Mouse (Mus musculus) ES-E14 (cell line): ENCODE data around the gene Tcl1b5. TPM values are rescaled to one million over a fixed set of nuclear protein-coding genes. Genes with fewer than 3 reads are reported as not detected.
"Not testable (repeated sequence)": the region's sequence is repeated elsewhere in the genome, so short reads cannot be mapped to it uniquely, and the experiment has no call there.

Source experiments
- DNase-seq: peaks from one replicate; pipeline ENCODE4 v3.0.0-alpha.2; 2013; ENCODE audit warnings: low read depth, low spot score
- H3K27ac ChIP-seq: 2 replicates; pipeline ENCODE4 v1.5.1; 2012; ENCODE audit warnings: low read depth, mild to moderate bottlenecking, low read length, moderate library complexity, mixed read lengths; ENCODE audit not compliant: poor library complexity, insufficient read depth, severe bottlenecking
- H3K36me3 ChIP-seq: 2 replicates; pipeline ENCODE4 v1.6.1; 2012; ENCODE audit warnings: mild to moderate bottlenecking, low read length, moderate library complexity, mixed read lengths; ENCODE audit not compliant: control insufficient read depth, poor library complexity, insufficient read depth, severe bottlenecking
- H3K4me1 ChIP-seq, 2 experiments: fragments of 150-350 bp in 1 of 2; sonication (generic) in 1 of 2; 2 replicates each; pipeline ENCODE4 v1.6.1; 2012; ENCODE audit warnings: low read length in 2 of 2, mild to moderate bottlenecking in 1 of 2, mixed read lengths in 1 of 2; ENCODE audit not compliant: control insufficient read depth in 2 of 2, insufficient read depth in 2 of 2, poor library complexity in 1 of 2
- H3K4me3 ChIP-seq, 2 experiments: fragments of 150-350 bp in 1 of 2; sonication (generic) in 1 of 2; 2 replicates each; pipeline ENCODE4 v1.5.1; 2012; ENCODE audit warnings: low read length in 2 of 2, low read depth in 1 of 2, mild to moderate bottlenecking in 1 of 2, mixed read lengths in 1 of 2; ENCODE audit not compliant: insufficient read depth in 1 of 2, poor library complexity in 1 of 2, severe bottlenecking in 1 of 2
- H3K9ac ChIP-seq: 2 replicates; pipeline ENCODE4 v1.6.1; 2012; ENCODE audit warnings: low read depth, mild to moderate bottlenecking, low read length, mixed read lengths; ENCODE audit not compliant: poor library complexity, insufficient read depth, severe bottlenecking
- H3K9me3 ChIP-seq: fragments of 150-350 bp; sonication (generic); 2 replicates; pipeline ENCODE4 v1.6.1; 2012; ENCODE audit warnings: low read depth, mild to moderate bottlenecking, low read length; ENCODE audit not compliant: control insufficient read depth, insufficient read depth
- CHD2 ChIP-seq: IDR thresholded peaks from 2 replicates; pipeline ENCODE4 v1.6.1; 2014; ENCODE audit warnings: mild to moderate bottlenecking, low read depth, low read length, inconsistent platforms
- HCFC1 ChIP-seq: IDR thresholded peaks from 2 replicates; pipeline ENCODE4 v1.6.1; 2012; ENCODE audit warnings: low read length, inconsistent platforms, borderline replicate concordance; ENCODE audit not compliant: insufficient read depth
- MAFK ChIP-seq: IDR thresholded peaks from 2 replicates; pipeline ENCODE4 v1.6.1; 2014; ENCODE audit warnings: mild to moderate bottlenecking, low read depth, low read length, inconsistent platforms; ENCODE audit not compliant: insufficient read depth
- ZC3H11A ChIP-seq: IDR thresholded peaks from 2 replicates; pipeline ENCODE4 v1.6.1; 2012; ENCODE audit warnings: low read depth, mild to moderate bottlenecking, inconsistent platforms, low read length, borderline replicate concordance
- ZNF384 ChIP-seq: IDR thresholded peaks from 2 replicates; pipeline ENCODE4 v1.6.1; 2012; ENCODE audit warnings: low read depth, low read length, inconsistent platforms
- in situ Hi-C, 2 experiments: fragments of 600-800 bp; cut with MboI; formaldehyde crosslinking; loops; one replicate each; pipeline ENCODE4 v1.15.1; 2025; ENCODE audit warnings: low sequenced_read_pairs in 2 of 2, inconsistent platforms in 1 of 2; ENCODE audit not compliant: unreplicated experiment in 2 of 2
- total RNA-seq: library from RNA; depleted of rRNA; stranded (reverse); fragments of 300-350 nt; gene quantifications from 2 replicates; pipeline ENCODE4 v1.2.3, GENCODE M21; 2012

Tcl1b5 gene
- total RNA-seq, 1 experiment = not detected

- H3K36me3 ChIP-seq, H3K4me1 ChIP-seq, H3K9me3 ChIP-seq, H3K27ac ChIP-seq, in situ Hi-C loops, H3K4me3 ChIP-seq, DNase-seq, H3K9ac ChIP-seq: not testable (repeated sequence)
Observed at GRCm38 (mm10) chr12:105199684-105200497, 23.7 kb downstream of the Tcl1b5 start.

GRCm38 (mm10) chr12:105201657-105202056, 25.5 kb downstream of the Tcl1b5 start, which contains the start of gene Tcl1b4:
Gene Tcl1b4 (plus strand): TSS chr12:105201957.
- H3K9ac ChIP-seq, DNase-seq, in situ Hi-C loops, H3K36me3 ChIP-seq, H3K4me1 ChIP-seq, H3K4me3 ChIP-seq, H3K27ac ChIP-seq, H3K9me3 ChIP-seq: not testable (repeated sequence)

GRCm38 (mm10) chr12:105207071-105207470, 30.9 kb downstream of the Tcl1b5 start:
- TF ChIP-seq ZC3H11A = no peak
- TF ChIP-seq MAFK = no peak
- no peak for TF ChIP-seq HCFC1
- no peak for TF ChIP-seq ZNF384
- TF ChIP-seq CHD2 = no peak
- in situ Hi-C loops = no loop called here
- Histone ChIP-seq H3K4me1 (no peaks in the 10 kb centered on the region), H3K9ac (no peak overlapping the region), H3K9me3 (no peaks in the 10 kb centered on the region), H3K4me3 (no peak overlapping the region), H3K36me3 (no peaks in the 10 kb centered on the region), H3K27ac (no peak overlapping the region)
- DNase-seq = no peak

DNA sequence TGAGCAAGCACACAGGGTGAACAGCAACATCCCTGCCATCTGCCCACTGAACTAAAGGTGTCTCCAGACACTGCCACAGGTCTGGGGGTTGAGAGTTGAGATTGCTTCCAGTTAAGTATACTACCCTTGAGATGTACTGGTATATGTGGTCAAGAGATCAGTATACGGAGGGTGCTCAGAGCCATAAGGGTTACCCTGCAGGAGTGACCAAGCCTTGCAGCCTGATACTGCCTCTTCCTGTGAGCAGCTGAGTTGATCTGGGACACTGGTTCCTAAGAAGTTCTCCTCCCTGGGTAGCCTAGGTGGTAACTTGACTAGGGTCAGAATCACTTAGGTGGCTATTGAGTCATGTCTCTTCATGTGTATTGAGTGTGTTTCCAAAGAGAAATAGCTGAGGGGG, 32.3 kb downstream of the Tcl1b5 start:
- Histone ChIP-seq H3K4me3 (no peak overlapping the region), H3K36me3 (no peaks in the 10 kb centered on the region), H3K27ac (no peak overlapping the region), H3K4me1 (no peaks in the 10 kb centered on the region), H3K9ac (no peak overlapping the region), H3K9me3 (no peaks in the 10 kb centered on the region)
- no peak for DNase-seq
- in situ Hi-C loops = no loop called here
- TF ChIP-seq ZNF384 (no peak), ZC3H11A (no peak), MAFK (no peak), CHD2 (no peak)

GRCm38 (mm10) chr12:105209231-105209630, 33.1 kb downstream of the Tcl1b5 start:
- in situ Hi-C loops = no loop called here
- H3K4me3 ChIP-seq = no peak overlapping the region
- no peak for DNase-seq

More at GRCm38 (mm10) chr12:105209231-105209630, 33.1 kb downstream of the Tcl1b5 start:
- Histone ChIP-seq H3K36me3 (no peaks in the 10 kb centered on the region), H3K9me3 (no peaks in the 10 kb centered on the region), H3K4me1 (no peaks in the 10 kb centered on the region), H3K9ac (no peak overlapping the region), H3K27ac (no peak overlapping the region)
- TF ChIP-seq CHD2 (no peak), MAFK (no peak), ZNF384 (no peak), ZC3H11A (no peak), HCFC1 (no peak)
